Mouse (Mus musculus) urinary bladder, adult 18-20 months (tissue): ENCODE measurements around the gene Hist1h2ak.
"Not testable (repeated sequence)": the region's sequence is repeated elsewhere in the genome, so short reads cannot be mapped to it uniquely, and the experiment has no call there.

ENCODE experiments used
- DNase-seq, 2 experiments: peaks; one replicate each; pipeline ENCODE4 v3.0.0; 2022; ENCODE audit warnings: low spot score in 2 of 2, mixed read lengths in 2 of 2

Hist1h2ak gene

GRCm38 (mm10) chr13:21721757-21722372 lies 31.8 kb downstream of the Hist1h2ak start, which contains the start of gene Hist1h2bm:
Hist1h2bm (plus strand) TSS chr13:21722044.
- DNase-seq = peak; percentile 42 to 47

GRCm38 (mm10) chr13:21721107-21721756 lies 32.4 kb downstream of the Hist1h2ak start:
- DNase-seq = not testable (repeated sequence)

GRCm38 (mm10) chr13:21718381-21719080 lies 35.1 kb downstream of the Hist1h2ak start:
- no peak for DNase-seq

GRCm38 (mm10) chr13:21717397-21718357 lies 36.0 kb downstream of the Hist1h2ak start, which contains the start of gene Hist1h3h:
Hist1h3h (plus strand) TSS chr13:21717659.
- DNase-seq = peak; percentile 45 to 64

- not testable (repeated sequence) for DNase-seq
Measured at GRCm38 (mm10) chr13:21716540-21717391, 36.9 kb downstream of the Hist1h2ak start.

GRCm38 (mm10) chr13:21715864-21716539 lies 37.6 kb downstream of the Hist1h2ak start, which contains the start of the genes Hist1h2bl and Hist1h2ai:
Hist1h2bl (minus strand) TSS chr13:21716143.
Hist1h2ai (plus strand) TSS chr13:21716422.
- peak; percentile 63 to 70 for DNase-seq

GRCm38 (mm10) chr13:21715131-21715863 lies 38.3 kb downstream of the Hist1h2ak start:
- no peak for DNase-seq

- DNase-seq = peak in 1 of 2 experiments; percentile 28
Measured at GRCm38 (mm10) chr13:21714725-21715124, 38.9 kb downstream of the Hist1h2ak start.

- DNase-seq = no peak
Measured at GRCm38 (mm10) chr13:21711698-21712097, 41.9 kb downstream of the Hist1h2ak start.

GRCm38 (mm10) chr13:21710821-21711525 lies 42.7 kb downstream of the Hist1h2ak start:
- DNase-seq = peak; percentile 70 to 77

GRCm38 (mm10) chr13:21710031-21710711 lies 43.5 kb downstream of the Hist1h2ak start:
- peak; percentile 77 to 80 for DNase-seq

GRCm38 (mm10) chr13:21706669-21707068 lies 47.0 kb downstream of the Hist1h2ak start:
- DNase-seq = no peak
